Mouse (Mus musculus): Measurements from ENCODE around the gene Fto.

- TF ChIP-seq CTCF (IDR thresholded peaks at IDR 0.05; ENCODE audit: extremely low read depth, insufficient read depth, low read length): no peak
- TF ChIP-seq POLR2A (IDR thresholded peaks at IDR 0.05; ENCODE audit: extremely low read depth, insufficient read depth, low read length): no peak
These were observed 32.7 kb upstream of the Fto start for GRCm38 (mm10) chr8:91280467-91281212.
